Mouse (Mus musculus): ENCODE results near the gene Zfp62.

DNA sequence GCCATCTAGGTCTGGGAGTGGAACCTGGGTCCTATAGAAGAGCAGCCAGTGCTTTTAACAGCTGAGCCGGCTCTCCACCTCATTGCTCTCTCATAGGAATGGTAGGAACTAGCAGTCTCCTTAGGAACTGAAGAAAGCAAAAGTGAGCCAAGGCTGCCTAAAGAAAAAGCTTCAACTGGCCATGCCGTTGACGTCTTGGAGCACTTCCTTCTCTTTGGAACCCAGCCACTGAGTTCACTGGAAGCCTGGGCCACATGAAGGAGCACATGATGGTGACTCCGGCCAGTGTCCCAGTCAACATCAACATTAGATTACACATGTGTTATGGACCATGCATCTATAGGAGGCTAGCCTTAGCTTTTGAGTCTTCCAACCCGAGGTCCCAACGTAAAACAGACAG is 49.9 kb downstream of the Zfp62 start:
- no peak for TF ChIP-seq CTCF (IDR thresholded peaks at IDR 0.05; ENCODE audit: extremely low read depth, insufficient read depth, low read length)
- no peak for TF ChIP-seq POLR2A (IDR thresholded peaks at IDR 0.05; ENCODE audit: extremely low read depth, insufficient read depth, low read length)
